Mouse (Mus musculus) lung, postnatal 25 days (tissue): ENCODE measurements at regions not wholly inside any gene's neighbourhood (a gene's known extent, or its start where the extent isn't known, plus 50 kb on each side); places are given as distances from the start of the nearest gene placed in this dataset.

Experiments
- DNase-seq: peaks from one replicate; pipeline ENCODE4 v3.0.0; 2022; ENCODE audit warnings: low spot score

DNA sequence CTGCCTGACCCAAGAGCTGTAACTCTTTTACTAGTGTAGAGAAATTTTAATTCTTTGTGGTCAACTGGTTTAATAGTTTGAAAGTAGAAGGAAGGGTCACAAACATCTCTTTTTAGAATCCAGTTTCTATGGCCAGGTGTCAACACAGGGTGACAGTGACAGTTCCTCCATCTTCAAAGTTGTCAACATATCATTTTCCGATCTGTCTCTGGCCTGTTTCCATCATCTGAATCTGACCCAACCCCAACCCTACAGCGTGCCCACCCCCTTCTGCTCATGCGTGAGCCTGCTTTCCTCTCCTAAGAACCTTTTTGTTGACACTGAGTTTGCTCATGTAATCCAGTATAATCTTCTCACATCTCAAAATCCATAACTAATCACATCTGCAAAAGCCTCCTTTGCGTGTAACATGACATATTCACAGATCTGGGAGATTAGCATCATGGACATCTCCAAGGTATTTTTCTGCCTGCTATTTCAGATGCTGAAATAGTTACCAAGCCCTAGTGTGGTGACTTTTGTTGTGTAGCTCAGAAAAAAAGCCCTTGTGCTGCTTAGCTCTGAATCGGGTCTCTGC, 168.4 kb downstream of the B3gnt2 start:
- no peak for DNase-seq

DNA sequence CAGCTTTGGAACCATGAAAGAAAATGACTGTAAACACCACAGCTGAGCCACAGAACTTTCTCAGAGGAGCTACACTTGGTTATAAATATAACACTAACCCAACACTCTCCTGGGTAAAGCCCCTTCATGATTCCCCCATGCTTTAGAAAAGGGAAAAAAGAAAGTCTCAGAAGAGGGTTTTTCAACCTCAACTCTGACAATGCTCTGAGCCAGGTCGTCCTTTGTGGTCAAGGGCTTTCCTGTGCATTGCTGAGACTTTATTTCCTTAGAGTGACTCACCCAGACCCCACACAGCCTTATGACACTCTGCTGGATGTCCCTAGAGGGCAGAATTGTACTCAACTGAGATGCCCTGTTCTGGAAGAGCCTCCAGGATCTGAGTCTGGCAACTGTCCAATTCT, 167.8 kb downstream of the B3gnt2 start:
- no peak for DNase-seq

DNA sequence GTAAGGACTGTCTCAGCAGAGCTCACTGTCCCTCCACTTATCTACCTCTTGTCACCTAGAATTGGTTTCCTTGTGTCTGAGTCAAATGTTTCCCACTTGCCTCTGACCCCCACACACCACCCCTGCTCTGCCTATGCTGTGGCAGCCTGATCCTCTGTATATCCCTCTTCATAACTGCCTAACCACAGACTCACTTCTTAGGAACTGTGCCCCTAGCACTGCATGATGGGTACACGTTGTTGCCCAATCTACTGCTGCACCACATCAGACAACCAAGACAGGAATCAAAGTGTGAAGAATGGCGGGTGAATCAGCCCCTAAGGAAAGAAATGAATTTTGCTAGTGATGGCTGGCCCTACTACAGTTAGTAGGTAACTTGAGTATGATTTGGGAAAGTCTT, 167.4 kb downstream of the B3gnt2 start:
- DNase-seq: no peak

DNA sequence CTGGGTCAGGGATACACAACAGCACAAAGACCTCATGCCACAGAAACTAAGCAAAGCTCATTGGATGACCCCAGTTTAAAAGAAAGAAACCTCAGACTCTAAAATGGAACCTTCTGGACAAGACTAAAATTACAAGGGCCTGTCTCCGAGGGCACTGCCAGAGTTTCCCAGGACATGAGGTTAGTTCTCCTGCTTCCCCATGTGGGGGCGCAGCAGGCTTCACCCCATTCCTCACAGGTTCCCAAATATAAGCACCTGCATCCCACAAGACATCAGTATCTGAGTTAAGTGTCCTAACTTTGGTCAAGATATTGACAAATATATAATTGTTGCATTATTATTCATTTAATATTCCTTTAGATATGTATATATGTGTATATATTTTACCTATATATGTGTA, 166.8 kb downstream of the B3gnt2 start:
- no peak for DNase-seq

DNA sequence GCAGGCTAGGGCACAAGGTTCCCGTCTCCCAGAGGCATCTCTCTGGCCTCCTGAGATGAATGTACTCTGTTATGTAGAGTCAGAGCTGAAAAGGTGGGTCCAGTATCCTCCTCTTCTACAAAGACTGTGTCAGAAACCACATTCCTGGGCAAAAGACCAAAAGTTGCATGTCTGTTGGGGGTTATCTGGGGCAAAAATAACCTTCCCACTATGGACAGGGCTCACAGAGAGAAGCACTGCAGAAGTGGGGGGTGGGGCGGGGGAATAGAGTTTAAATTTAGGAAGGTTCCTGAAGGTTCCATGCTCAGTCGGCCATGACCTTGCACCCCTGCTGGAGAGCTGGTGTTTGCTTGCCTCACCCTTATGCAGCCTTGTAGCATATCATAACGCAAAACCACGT, 165.9 kb downstream of the B3gnt2 start:
- no peak for DNase-seq

DNA sequence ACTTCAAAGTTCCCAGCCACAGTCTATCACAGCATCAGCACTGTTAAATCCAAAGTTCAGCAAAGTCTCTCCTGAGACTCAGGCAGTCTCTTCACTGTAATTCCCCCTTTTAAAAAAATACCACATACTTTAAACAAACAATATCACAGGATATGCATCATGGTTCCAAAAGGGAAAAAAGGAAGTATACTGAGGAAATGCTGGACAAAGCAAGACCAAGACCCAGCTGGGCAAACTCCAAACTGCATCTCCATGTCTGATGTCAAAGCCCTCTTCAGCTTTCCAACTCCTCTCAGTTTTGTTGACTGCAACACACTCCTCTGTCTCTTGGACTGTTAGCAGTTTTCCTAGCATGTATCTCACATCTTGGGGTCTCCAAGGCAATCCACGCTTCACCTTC, 165.5 kb downstream of the B3gnt2 start:
- peak; percentile 5 for DNase-seq

DNA sequence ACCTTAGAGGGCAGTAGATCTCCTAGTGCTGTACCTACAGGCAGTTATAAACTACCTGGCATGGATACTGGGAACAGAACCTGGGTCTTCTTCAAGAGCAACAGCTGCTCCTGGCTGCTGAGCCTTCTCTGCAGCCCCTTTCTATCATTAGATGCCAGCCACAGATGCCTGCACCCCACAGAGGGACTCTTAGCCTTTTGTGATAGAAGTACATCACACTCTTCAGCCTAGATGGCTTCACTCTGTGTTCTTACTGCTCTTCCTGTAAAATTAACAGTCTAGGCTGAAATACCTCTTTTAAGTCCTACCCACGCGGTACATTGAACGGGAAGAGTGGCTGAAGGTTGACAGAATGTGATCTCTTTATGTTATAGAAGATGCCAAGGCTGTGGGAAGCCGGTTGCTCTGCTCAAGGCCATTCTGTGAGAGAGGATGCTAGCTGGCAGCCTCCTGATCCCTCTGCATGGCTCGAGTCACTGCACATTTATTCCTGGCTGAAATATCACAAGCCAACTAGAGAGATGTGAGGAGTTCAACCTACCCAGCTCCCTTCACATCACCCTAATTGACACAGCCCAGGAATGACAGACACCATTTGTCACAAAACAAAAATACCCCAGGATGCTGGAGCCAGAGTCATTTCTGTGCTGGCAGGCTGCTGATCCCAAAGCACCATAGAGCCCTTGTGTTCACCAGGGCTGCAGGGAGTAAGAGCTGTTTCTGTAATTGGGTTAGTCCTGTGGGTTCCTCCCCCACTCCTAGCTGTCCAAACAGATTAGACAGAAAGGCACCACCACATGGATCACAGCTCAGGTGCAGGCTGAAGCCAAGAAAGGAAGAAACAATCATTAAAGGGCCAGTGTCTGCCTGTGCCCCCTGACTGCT, 162.5 kb downstream of the B3gnt2 start:
- no peak for DNase-seq

DNA sequence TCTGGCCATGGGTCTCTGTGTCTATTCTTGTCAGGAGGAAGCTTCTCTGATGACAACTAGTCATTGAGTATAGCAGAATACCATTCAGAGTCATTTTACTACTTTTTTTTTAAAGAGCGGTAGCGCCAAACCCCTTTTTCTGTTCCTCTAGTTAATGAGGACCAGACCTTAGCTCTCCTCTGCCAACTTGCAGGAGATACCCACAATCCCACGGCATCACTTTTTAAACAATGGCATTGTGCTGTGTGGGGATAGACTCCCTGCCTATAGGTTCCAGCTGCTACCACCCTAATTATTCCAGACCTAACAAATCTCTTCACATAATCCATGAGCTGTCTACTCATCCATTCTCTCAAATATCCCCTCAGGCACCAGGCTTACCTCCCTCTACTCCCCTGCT, 154.7 kb downstream of the B3gnt2 start:
- no peak for DNase-seq
